In the genomic region with DNA sequence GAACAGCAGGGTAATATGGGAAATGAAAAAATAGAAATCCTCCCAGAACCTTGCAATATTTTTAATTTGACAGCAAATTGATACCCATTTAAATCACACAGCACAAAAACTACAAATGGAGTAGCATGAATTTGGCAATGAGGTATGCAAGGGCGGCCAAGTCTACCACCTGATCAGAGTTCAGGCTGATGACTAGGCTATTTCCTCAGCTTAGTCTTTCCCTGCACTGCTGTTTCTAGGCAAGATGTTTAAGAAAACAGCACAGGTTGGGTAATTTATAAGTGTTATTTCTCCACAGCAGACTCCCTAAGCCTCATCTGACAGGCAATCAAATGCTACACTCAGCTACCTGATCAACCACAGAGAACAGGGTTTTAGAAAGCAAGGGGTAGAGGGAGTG, we compare ENCODE assay signal across 23 mouse cellular contexts. TPM values are rescaled to one million over a fixed set of nuclear protein-coding genes. Genes with fewer than 3 reads are reported as not detected.
A peak's percentile ranks its signal among the peaks of the same experiment; 100 is the strongest.
DNase-seq lines count a peak whose midpoint lies in the region; ATAC-seq and TF ChIP-seq lines count a peak whose summit lies in the region.
"Had no signal": no experiment of that assay in that cellular context is flagged by ENCODE, and none has a peak within 500 bp of the region (broad histone marks: within the 10 kb centered on the region; RNA-seq: fewer than 3 reads in every experiment).

No protein-coding gene starts in this region.

- H3K27ac ChIP-seq in neural tube, embryonic 14.5 days (ENCODE audit: low read depth, low read length): no peak overlapping the region
- no peak overlapping the region for H3K27ac ChIP-seq in neural tube, embryonic 15.5 days (replicated peaks)
- H3K27ac ChIP-seq in cerebellum, adult 2 months (ENCODE audit: insufficient read depth, low read length): no peak overlapping the region
- H3K27ac ChIP-seq: embryonic facial prominence, embryonic 15.5 days; forebrain, embryonic 12.5 days; gastrocnemius, adult 2 months; heart, embryonic 10.5 days; hindbrain, embryonic 14.5 days had no signal

- H3K27me3 ChIP-seq in neural tube, embryonic 14.5 days (ENCODE audit: control insufficient read depth, insufficient read depth, low read length): no peaks in the 10 kb centered on the region
- H3K27me3 ChIP-seq in neural tube, embryonic 15.5 days (replicated peaks): no peaks in the 10 kb centered on the region
- no peaks in the 10 kb centered on the region for H3K27me3 ChIP-seq in cerebellum, adult 2 months (ENCODE audit: control insufficient read depth, insufficient read depth, low read length)
- H3K27me3 ChIP-seq: CH12.LX; embryonic facial prominence, embryonic 15.5 days; forebrain, embryonic 12.5 days had no signal

- TF ChIP-seq POLR2A in cerebellum, adult 2 months (IDR thresholded peaks at IDR 0.05; ENCODE audit: borderline replicate concordance, insufficient read depth, low read length): no peak

- TF ChIP-seq CTCF in cerebellum, adult 2 months (IDR thresholded peaks at IDR 0.05; ENCODE audit: borderline replicate concordance, insufficient read depth, low read depth, low read length): no peak

- WGBS in neural tube, embryonic 14.5 days: 100% methylated on average over 1 of the region's 1 CpGs
- 96% methylated on average over 1 of the region's 1 CpGs for WGBS in neural tube, embryonic 15.5 days
- 98% methylated on average over 1 of the region's 1 CpGs for WGBS in cerebellum, adult 2 months

- H3K4me3 ChIP-seq in neural tube, embryonic 14.5 days (ENCODE audit: low read depth, low read length): no peak overlapping the region
- H3K4me3 ChIP-seq in neural tube, embryonic 15.5 days (replicated peaks): no peak overlapping the region
- H3K4me3 ChIP-seq in cerebellum, adult 2 months (replicated peaks; ENCODE audit: insufficient read depth, low read depth, low read length): no peak overlapping the region
- H3K4me3 ChIP-seq: embryonic facial prominence, embryonic 15.5 days; erythroblast, embryonic 14.5 days; forebrain, embryonic 12.5 days; gastrocnemius, adult 2 months; heart, embryonic 10.5 days had no signal

- peak; percentile 14; the same call in 1 of the 2 replicates for ATAC-seq in neural tube, embryonic 14.5 days (ENCODE audit: low read depth)
- no peak for ATAC-seq in neural tube, embryonic 15.5 days (ENCODE audit: low FRiP score)
- ATAC-seq in granulocyte monocyte progenitor cell, adult 5-6 weeks (replicated peaks; ENCODE audit: poor library complexity, severe bottlenecking): peak; percentile 30
- ATAC-seq: forebrain, embryonic 16.5 days; intestine, embryonic 16.5 days had no signal

- intact Hi-C loops in left cerebral cortex, postnatal 25 days (cut with DNase I): no loop called here

- no peaks in the 10 kb centered on the region; the same call in 1 of the 2 replicates for H3K36me3 ChIP-seq in neural tube, embryonic 14.5 days (ENCODE audit: control insufficient read depth, insufficient read depth, low read length)
- H3K36me3 ChIP-seq in neural tube, embryonic 15.5 days: peaks cover 3% of the 10 kb centered on the region
- H3K36me3 ChIP-seq: embryonic facial prominence, embryonic 15.5 days had no signal

- DNase-seq in adrenal gland, postnatal 14 days: peak; percentile 11
- DNase-seq in adrenal gland, adult 2 months: no peak
- no peak for DNase-seq in left cerebral cortex, postnatal 25 days (ENCODE audit: low spot score in 2 of 2)
- no peak for DNase-seq in liver
- no peak for DNase-seq in cerebellum, adult 2 months
- DNase-seq: adrenal gland, postnatal 10 days; cerebellum, adult 18-20 months; cerebellum, postnatal 10 days; gastrocnemius, adult 2 months; gastrocnemius, postnatal 25 days; heart, adult 18-20 months; heart, postnatal 10 days had no signal

- H3K4me1 ChIP-seq in neural tube, embryonic 14.5 days (ENCODE audit: control insufficient read depth, insufficient read depth, low read length): no peaks in the 10 kb centered on the region
- H3K4me1 ChIP-seq in neural tube, embryonic 15.5 days: peaks cover 13% of the 10 kb centered on the region
- H3K4me1 ChIP-seq in cerebellum, adult 2 months (ENCODE audit: control insufficient read depth, insufficient read depth, low read length): no peaks in the 10 kb centered on the region
- H3K4me1 ChIP-seq: embryonic facial prominence, embryonic 15.5 days; forebrain, embryonic 12.5 days; heart, embryonic 10.5 days had no signal

- H3K9me3 ChIP-seq in neural tube, embryonic 14.5 days (ENCODE audit: control insufficient read depth, low read length): no peaks in the 10 kb centered on the region
- H3K9me3 ChIP-seq in neural tube, embryonic 15.5 days (replicated peaks): no peaks in the 10 kb centered on the region
- H3K9me3 ChIP-seq: embryonic facial prominence, embryonic 15.5 days; forebrain, embryonic 12.5 days; heart, embryonic 10.5 days had no signal

- H3K9ac ChIP-seq in neural tube, embryonic 14.5 days (replicated peaks; ENCODE audit: low read depth, low read length): no peak overlapping the region
- no peak overlapping the region for H3K9ac ChIP-seq in neural tube, embryonic 15.5 days (replicated peaks)
- H3K9ac ChIP-seq: embryonic facial prominence, embryonic 15.5 days; forebrain, embryonic 12.5 days; hindbrain, embryonic 14.5 days had no signal

- H3K4me2 ChIP-seq in neural tube, embryonic 14.5 days (ENCODE audit: low read depth, low read length): no peak overlapping the region
- H3K4me2 ChIP-seq in neural tube, embryonic 15.5 days: no peak overlapping the region
- H3K4me2 ChIP-seq: embryonic facial prominence, embryonic 15.5 days; forebrain, embryonic 12.5 days; hindbrain, embryonic 14.5 days had no signal

RNA-seq across cellular contexts. Expression of gene Vopp1, which starts 40.7 kb away (rescaled TPM):
- total RNA-seq in adrenal gland, postnatal 14 days (2021): 17.9 and 20.4 TPM in 2 replicates
- 10 to 100 TPM; 12.7 to 17.3 TPM for total RNA-seq in adrenal gland, adult 2 months (2021)
- 8.5 and 10.6 TPM in 2 replicates for polyA plus RNA-seq in adrenal gland, adult 2 months (2012; rRNA removed)
- polyA plus RNA-seq in neural tube, embryonic 14.5 days (2014; fragmentation: Nextera tagmentation; extraction: Ambion mirVana): 91.4 and 148 TPM in 2 replicates
- polyA plus RNA-seq in neural tube, embryonic 15.5 days (2015; fragmentation: Nextera tagmentation; extraction: Ambion mirVana): 170 and 197 TPM in 2 replicates
- 10.1 and 14.9 TPM in 2 replicates for total RNA-seq in granulocyte monocyte progenitor cell, adult 5-6 weeks (2014; fragmentation: Nextera tagmentation)
- total RNA-seq in granulocyte monocyte progenitor cell, adult 5-6 weeks (2017): 12.0 TPM in 2 replicates
- total RNA-seq in left cerebral cortex, postnatal 25 days (2021): 100 to 1,000 TPM; 150 to 151 TPM
- polyA plus RNA-seq in cerebellum, adult 2 months (2012; rRNA removed): 32.0 and 33.2 TPM in 2 replicates
- total RNA-seq: CH12.LX had no signal
